Mouse (Mus musculus) MEL (cell line): Measurements from ENCODE around the gene Tas2r137.

Experiments used
- CTCF ChIP-seq, 3 experiments: IDR thresholded peaks in 2 of 3; conservative IDR thresholded peaks in 1 of 3; 2 replicates each; pipeline ENCODE4 v1.5.1; 2011 to 2012; ENCODE audit warnings: low read length in 3 of 3, low read depth in 2 of 3, mild to moderate bottlenecking in 2 of 3, improper control_type of control experiment in 1 of 3, inconsistent platforms in 1 of 3, mixed read lengths in 1 of 3, moderate library complexity in 1 of 3; ENCODE audit not compliant: control insufficient read depth in 1 of 3, insufficient read depth in 1 of 3, poor library complexity in 1 of 3, severe bottlenecking in 1 of 3
- EP300 ChIP-seq, 2 experiments: IDR thresholded peaks; 2 replicates each; pipeline ENCODE4 v1.6.1; 2011; ENCODE audit warnings: improper control_type of control experiment in 2 of 2, low read length in 2 of 2, low read depth in 1 of 2, mild to moderate bottlenecking in 1 of 2
- KAT2A ChIP-seq: conservative IDR thresholded peaks from 2 replicates; pipeline ENCODE4 v1.6.1; 2012; ENCODE audit warnings: low read depth, low read length, improper control_type of control experiment, inconsistent platforms
- POLR2A ChIP-seq, 2 experiments: IDR thresholded peaks; 2 replicates each; pipeline ENCODE4 v1.6.1; 2011 to 2012; ENCODE audit warnings: low read length in 2 of 2, mild to moderate bottlenecking in 2 of 2, control low read depth in 1 of 2, improper control_type of control experiment in 1 of 2, low read depth in 1 of 2, moderate library complexity in 1 of 2; ENCODE audit not compliant: control insufficient read depth in 1 of 2, insufficient read depth in 1 of 2, poor library complexity in 1 of 2
- ZNF384 ChIP-seq: IDR thresholded peaks from 2 replicates; pipeline ENCODE4 v1.6.1; 2012; ENCODE audit warnings: low read depth, mild to moderate bottlenecking, inconsistent platforms, low read length, improper control_type of control experiment

GRCm38 (mm10) chr6:40476132-40476531 is 14.9 kb upstream of the Tas2r137 start:
- TF ChIP-seq ZNF384 (no peak), EP300 (IDR thresholded peaks at IDR 0.05; ENCODE audit: low read depth in 1 of 2, low read length in 2 of 2) (no peak), CTCF (IDR thresholded peaks at IDR 0.05 in 2 of 3, conservative IDR thresholded peaks at IDR 0.05 in 1 of 3; ENCODE audit: control insufficient read depth in 1 of 3, insufficient read depth in 1 of 3, low read depth in 2 of 3, low read length in 3 of 3, poor library complexity in 1 of 3, severe bottlenecking in 1 of 3) (no peak), POLR2A (IDR thresholded peaks at IDR 0.05; ENCODE audit: control insufficient read depth in 1 of 2, insufficient read depth in 1 of 2, low read depth in 1 of 2, low read length in 2 of 2, poor library complexity in 1 of 2) (no peak), KAT2A (no peak)
